ENCODE assay signal across 8 mouse cellular contexts in the genomic region with DNA sequence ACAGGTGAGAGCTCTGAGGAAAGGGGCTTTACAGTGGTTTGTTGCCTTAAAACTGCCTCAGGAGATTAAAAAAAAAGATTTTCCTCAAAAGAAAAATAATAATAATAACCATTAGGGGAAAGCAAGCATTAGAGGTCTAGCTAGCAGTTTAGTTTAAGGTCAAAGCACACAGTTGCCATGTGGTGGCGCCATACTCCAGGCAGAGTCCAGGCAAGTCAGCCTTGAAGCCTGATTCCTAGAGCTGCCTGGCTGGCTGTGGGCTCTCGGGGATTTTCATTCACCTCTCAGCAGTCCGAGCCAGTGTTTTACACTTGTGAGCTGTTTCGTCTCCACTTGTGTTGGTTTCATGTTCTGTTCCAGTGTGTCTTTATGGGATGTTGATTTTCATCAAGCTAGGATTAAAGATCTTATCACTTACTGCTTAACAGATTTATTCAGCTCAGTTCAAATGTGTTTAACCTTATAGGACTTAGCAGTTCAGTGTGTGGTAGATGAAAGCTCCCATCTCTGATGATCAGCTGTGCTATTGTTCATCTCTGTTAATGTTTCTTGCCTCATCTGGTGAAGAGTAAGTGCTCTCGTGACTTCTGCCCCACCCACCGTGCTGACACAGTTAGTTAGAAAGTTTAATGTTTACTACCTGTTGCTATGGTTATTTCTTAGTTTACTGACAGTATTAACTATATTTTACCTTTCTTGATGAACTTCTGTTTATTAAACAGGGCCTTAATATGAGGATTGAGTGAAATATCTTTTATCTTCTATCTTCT. TPM values are rescaled to one million over a fixed set of nuclear protein-coding genes. Genes with fewer than 3 reads are reported as not detected.
DNase-seq lines count a peak whose midpoint lies in the region.

No protein-coding gene starts in this region.

- DNase-seq in urinary bladder, adult 18-20 months (ENCODE audit: low spot score in 2 of 2): peak; percentile 29 to 31
- no peak for DNase-seq in urinary bladder, postnatal 10 days (ENCODE audit: low spot score)
- DNase-seq in brain, adult 2 months (ENCODE audit: low read depth, low spot score): peak; percentile 82
- DNase-seq in frontal cortex, adult 2 months (ENCODE audit: extremely low spot score in 1 of 2, low spot score in 1 of 2): peak; percentile 26 to 68
- DNase-seq in kidney, postnatal 10 days: peak; percentile 82
- DNase-seq in lung, postnatal 10 days: peak; percentile 78
- peak; percentile 54 for DNase-seq in skeletal muscle tissue, adult 2 months (ENCODE audit: low read depth, low spot score)
- DNase-seq in neural tube, embryonic 10.5 days (ENCODE audit: extremely low spot score, low spot score): no peak

RNA-seq across cellular contexts. Expression of gene Ctr9, which starts 21.1 kb away (rescaled TPM):
- 30.4 and 35.5 TPM in 2 replicates for polyA plus RNA-seq in frontal cortex, adult 2 months (2012; rRNA removed)

RNA-seq across cellular contexts. Expression of gene Eif4g2, which starts 33.0 kb away (rescaled TPM):
- 272 and 330 TPM in 2 replicates for polyA plus RNA-seq in frontal cortex, adult 2 months (2012; rRNA removed)

Comparison
In these comparisons a context has a peak if more than half of its experiments do, and no peak if none do; other contexts are left out.
1. DNase-seq: peak in urinary bladder, adult 18-20 months (2 of 2), brain, adult 2 months (single experiment), frontal cortex, adult 2 months (2 of 2), kidney, postnatal 10 days (single experiment), lung, postnatal 10 days (single experiment) and skeletal muscle tissue, adult 2 months (single experiment); none in urinary bladder, postnatal 10 days (single experiment) and neural tube, embryonic 10.5 days (single experiment).